Mouse (Mus musculus) 416B (cell line): Measurements from ENCODE around the gene Arvcf.
A peak's percentile ranks its signal among the peaks of the same experiment; 100 is the strongest.

Source experiments
- DNase-seq: peaks from one replicate; pipeline ENCODE4 v3.0.0; 2011; ENCODE audit warnings: low read depth

Arvcf gene

GRCm38 (mm10) chr16:18430641-18431212 is 82.7 kb downstream of the Arvcf start:
- no peak for DNase-seq

GRCm38 (mm10) chr16:18433341-18433920 is 85.4 kb downstream of the Arvcf start:
- DNase-seq: no peak

- no peak for DNase-seq
Observed at GRCm38 (mm10) chr16:18436128-18436527, 88.1 kb downstream of the Arvcf start.

DNA sequence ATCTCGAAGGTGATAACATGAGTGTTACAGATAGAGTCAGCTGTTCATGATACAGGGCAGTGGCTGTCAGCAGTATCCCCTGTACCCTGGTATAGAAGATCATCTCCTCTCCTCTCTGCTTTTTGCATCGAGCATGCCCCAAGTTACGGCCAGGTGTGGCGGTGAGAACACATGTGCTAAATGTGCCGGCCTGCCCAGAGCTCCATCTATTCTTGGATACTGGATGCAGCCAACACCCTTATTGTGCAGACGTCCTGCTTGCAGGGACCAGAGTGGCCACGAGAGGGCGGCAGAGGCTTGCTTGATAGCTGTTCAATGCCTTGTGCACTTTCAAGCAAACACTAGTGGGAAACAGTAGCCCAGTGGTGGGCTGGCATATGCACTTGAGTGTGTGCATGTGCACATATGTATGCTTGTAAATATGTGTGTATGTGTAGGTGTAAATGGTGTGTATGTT is 95.4 kb downstream of the Arvcf start:
- DNase-seq: peak; percentile 80

GRCm38 (mm10) chr16:18447243-18447642 is 99.3 kb downstream of the Arvcf start:
- DNase-seq: no peak

DNA sequence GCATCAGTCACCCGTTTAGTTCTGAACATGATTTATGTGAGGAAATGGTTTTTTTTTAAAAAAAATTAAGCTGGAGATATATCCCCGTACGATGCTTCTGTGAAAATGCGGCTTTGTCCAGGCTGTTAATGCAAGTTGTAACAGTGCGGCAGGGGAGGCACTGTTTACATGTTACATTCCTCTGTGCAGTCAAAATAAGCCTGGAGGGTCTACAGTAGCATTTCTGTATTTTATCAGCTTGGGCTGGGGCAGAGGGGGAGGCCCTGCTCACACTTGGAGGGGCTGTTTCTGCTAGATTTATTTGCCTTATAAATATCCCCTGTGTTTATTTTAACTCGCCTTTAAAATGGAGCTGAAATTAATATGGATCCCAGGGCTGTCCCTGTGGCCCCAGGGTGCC is 100.1 kb downstream of the Arvcf start:
- DNase-seq: no peak

DNA sequence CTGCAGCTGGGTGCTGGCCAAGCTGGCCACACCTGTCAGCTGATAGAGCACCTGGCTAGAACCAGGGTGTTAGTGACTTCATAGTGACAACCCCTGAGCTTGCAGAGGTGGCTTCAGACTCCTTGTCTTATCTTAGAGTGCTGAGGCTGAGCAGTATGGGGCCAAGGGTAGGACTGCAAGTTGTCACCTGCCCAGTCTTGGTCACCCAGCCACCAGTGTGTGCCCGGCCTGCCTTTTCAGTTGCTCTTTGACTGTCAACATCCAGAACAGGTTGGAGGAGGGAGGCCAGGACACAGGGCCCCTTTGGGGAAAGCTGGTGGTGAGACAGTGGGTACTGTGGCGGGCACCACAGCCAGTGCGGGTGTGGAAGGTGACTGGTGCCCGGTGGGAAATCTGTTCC is 101.0 kb downstream of the Arvcf start:
- DNase-seq: no peak

GRCm38 (mm10) chr16:18451486-18452181 is 103.7 kb downstream of the Arvcf start:
- DNase-seq: no peak

- no peak for DNase-seq
Observed at GRCm38 (mm10) chr16:18452361-18452862, 104.4 kb downstream of the Arvcf start.

- peak; percentile 30 for DNase-seq
Observed at GRCm38 (mm10) chr16:18453846-18454245, 105.9 kb downstream of the Arvcf start.

- no peak for DNase-seq
Observed at GRCm38 (mm10) chr16:18455407-18455806, 107.4 kb downstream of the Arvcf start.
